Mouse (Mus musculus): ENCODE data around the gene Cks2. TPM values are rescaled to one million over a fixed set of nuclear protein-coding genes. Genes with fewer than 3 reads are reported as not detected.
"Not testable (repeated sequence)": the region's sequence is repeated elsewhere in the genome, so short reads cannot be mapped to it uniquely, and the experiment has no call there.

The Cks2 gene
- total RNA-seq, 1 experiment: 188 TPM

- Histone ChIP-seq H3K4me3 (ENCODE audit: insufficient read depth in 1 of 2, low read depth in 1 of 2, low read length in 2 of 2, poor library complexity in 1 of 2, severe bottlenecking in 1 of 2) (no peak overlapping the region), H3K9me3 (ENCODE audit: control insufficient read depth, insufficient read depth, low read depth, low read length) (no peaks in the 10 kb centered on the region), H3K9ac (ENCODE audit: insufficient read depth, low read depth, low read length, poor library complexity, severe bottlenecking) (no peak overlapping the region), H3K36me3 (ENCODE audit: control insufficient read depth, insufficient read depth, low read length, poor library complexity, severe bottlenecking) (peaks cover 50% of the 10 kb centered on the region), H3K4me1 (ENCODE audit: control insufficient read depth in 2 of 2, insufficient read depth in 2 of 2, low read length in 2 of 2, poor library complexity in 1 of 2) (no peaks in the 10 kb centered on the region), H3K27ac (ENCODE audit: insufficient read depth, low read depth, low read length, poor library complexity, severe bottlenecking) (no peak overlapping the region)
- DNase-seq (ENCODE audit: low read depth, low spot score): no peak
- TF ChIP-seq ZNF384 (IDR thresholded peaks at IDR 0.05; ENCODE audit: low read depth, low read length) (no peak), CHD2 (IDR thresholded peaks at IDR 0.05; ENCODE audit: low read depth, low read length) (no peak), ZC3H11A (IDR thresholded peaks at IDR 0.05; ENCODE audit: borderline replicate concordance, low read depth, low read length) (no peak), MAFK (IDR thresholded peaks at IDR 0.05; ENCODE audit: insufficient read depth, low read depth, low read length) (no peak)
- in situ Hi-C loops (cut with MboI; ENCODE audit: low sequenced_read_pairs in 2 of 2, unreplicated experiment in 2 of 2): no loop called here
Observed at GRCm38 (mm10) chr13:51658094-51658493, 13.1 kb downstream of the Cks2 start.

GRCm38 (mm10) chr13:51659573-51659972 lies 14.5 kb downstream of the Cks2 start:
- in situ Hi-C loops (cut with MboI; ENCODE audit: low sequenced_read_pairs in 2 of 2, unreplicated experiment in 2 of 2): no loop called here
- Histone ChIP-seq H3K9ac (ENCODE audit: insufficient read depth, low read depth, low read length, poor library complexity, severe bottlenecking) (no peak overlapping the region), H3K9me3 (ENCODE audit: control insufficient read depth, insufficient read depth, low read depth, low read length) (no peaks in the 10 kb centered on the region), H3K4me1 (ENCODE audit: control insufficient read depth in 2 of 2, insufficient read depth in 2 of 2, low read length in 2 of 2, poor library complexity in 1 of 2) (no peaks in the 10 kb centered on the region), H3K4me3 (ENCODE audit: insufficient read depth in 1 of 2, low read depth in 1 of 2, low read length in 2 of 2, poor library complexity in 1 of 2, severe bottlenecking in 1 of 2) (no peak overlapping the region), H3K36me3 (ENCODE audit: control insufficient read depth, insufficient read depth, low read length, poor library complexity, severe bottlenecking) (peaks cover 43% of the 10 kb centered on the region), H3K27ac (ENCODE audit: insufficient read depth, low read depth, low read length, poor library complexity, severe bottlenecking) (no peak overlapping the region)
- DNase-seq (ENCODE audit: low read depth, low spot score): no peak
- no peak for TF ChIP-seq ZNF384 (IDR thresholded peaks at IDR 0.05; ENCODE audit: low read depth, low read length)
- no peak for TF ChIP-seq HCFC1 (IDR thresholded peaks at IDR 0.05; ENCODE audit: borderline replicate concordance, insufficient read depth, low read length)
- no peak for TF ChIP-seq CHD2 (IDR thresholded peaks at IDR 0.05; ENCODE audit: low read depth, low read length)
- TF ChIP-seq MAFK (IDR thresholded peaks at IDR 0.05; ENCODE audit: insufficient read depth, low read depth, low read length): no peak
- TF ChIP-seq ZC3H11A (IDR thresholded peaks at IDR 0.05; ENCODE audit: borderline replicate concordance, low read depth, low read length): no peak

- Histone ChIP-seq H3K9ac (ENCODE audit: insufficient read depth, low read depth, low read length, poor library complexity, severe bottlenecking) (no peak overlapping the region), H3K27ac (ENCODE audit: insufficient read depth, low read depth, low read length, poor library complexity, severe bottlenecking) (no peak overlapping the region), H3K9me3 (ENCODE audit: control insufficient read depth, insufficient read depth, low read depth, low read length) (no peaks in the 10 kb centered on the region), H3K36me3 (ENCODE audit: control insufficient read depth, insufficient read depth, low read length, poor library complexity, severe bottlenecking) (peaks cover 32% of the 10 kb centered on the region), H3K4me1 (ENCODE audit: control insufficient read depth in 2 of 2, insufficient read depth in 2 of 2, low read length in 2 of 2, poor library complexity in 1 of 2) (peaks cover 0 to 2% of the 10 kb centered on the region in 2 experiments; a peak in 1 of 4 replicates), H3K4me3 (ENCODE audit: insufficient read depth in 1 of 2, low read depth in 1 of 2, low read length in 2 of 2, poor library complexity in 1 of 2, severe bottlenecking in 1 of 2) (no peak overlapping the region)
- in situ Hi-C loops (cut with MboI; ENCODE audit: low sequenced_read_pairs in 2 of 2, unreplicated experiment in 2 of 2): no loop called here
- DNase-seq (ENCODE audit: low read depth, low spot score): no peak
- TF ChIP-seq HCFC1 (IDR thresholded peaks at IDR 0.05; ENCODE audit: borderline replicate concordance, insufficient read depth, low read length) (no peak), ZC3H11A (IDR thresholded peaks at IDR 0.05; ENCODE audit: borderline replicate concordance, low read depth, low read length) (no peak), ZNF384 (IDR thresholded peaks at IDR 0.05; ENCODE audit: low read depth, low read length) (no peak), MAFK (IDR thresholded peaks at IDR 0.05; ENCODE audit: insufficient read depth, low read depth, low read length) (no peak), CHD2 (IDR thresholded peaks at IDR 0.05; ENCODE audit: low read depth, low read length) (no peak)
Observed at GRCm38 (mm10) chr13:51663561-51663960, 18.5 kb downstream of the Cks2 start.

- H3K4me1 ChIP-seq (ENCODE audit: control insufficient read depth in 2 of 2, insufficient read depth in 2 of 2, low read length in 2 of 2, poor library complexity in 1 of 2); H3K27ac ChIP-seq (ENCODE audit: insufficient read depth, low read depth, low read length, poor library complexity, severe bottlenecking); H3K9me3 ChIP-seq (ENCODE audit: control insufficient read depth, insufficient read depth, low read depth, low read length); in situ Hi-C loops (cut with MboI; ENCODE audit: low sequenced_read_pairs in 2 of 2, unreplicated experiment in 2 of 2); H3K9ac ChIP-seq (ENCODE audit: insufficient read depth, low read depth, low read length, poor library complexity, severe bottlenecking): not testable (repeated sequence)
- Histone ChIP-seq H3K4me3 (ENCODE audit: insufficient read depth in 1 of 2, low read depth in 1 of 2, low read length in 2 of 2, poor library complexity in 1 of 2, severe bottlenecking in 1 of 2) (peak overlapping the region in 1 of 2 experiments; percentile 32; a peak in 2 of 4 replicates), H3K36me3 (ENCODE audit: control insufficient read depth, insufficient read depth, low read length, poor library complexity, severe bottlenecking) (peaks cover 33% of the 10 kb centered on the region)
- DNase-seq (ENCODE audit: low read depth, low spot score): peak; percentile 41
Observed at GRCm38 (mm10) chr13:51668195-51668594, 23.2 kb downstream of the Cks2 start.

- H3K27ac ChIP-seq (ENCODE audit: insufficient read depth, low read depth, low read length, poor library complexity, severe bottlenecking): no peak overlapping the region
- peaks cover 70% of the 10 kb centered on the region for H3K36me3 ChIP-seq (ENCODE audit: control insufficient read depth, insufficient read depth, low read length, poor library complexity, severe bottlenecking)
- TF ChIP-seq ZC3H11A (IDR thresholded peaks at IDR 0.05; ENCODE audit: borderline replicate concordance, low read depth, low read length) (no peak), HCFC1 (IDR thresholded peaks at IDR 0.05; ENCODE audit: borderline replicate concordance, insufficient read depth, low read length) (no peak), MAFK (IDR thresholded peaks at IDR 0.05; ENCODE audit: insufficient read depth, low read depth, low read length) (no peak), CHD2 (IDR thresholded peaks at IDR 0.05; ENCODE audit: low read depth, low read length) (no peak)
- in situ Hi-C loops (cut with MboI; ENCODE audit: low sequenced_read_pairs in 2 of 2, unreplicated experiment in 2 of 2): no loop called here
- H3K9ac ChIP-seq (ENCODE audit: insufficient read depth, low read depth, low read length, poor library complexity, severe bottlenecking): no peak overlapping the region
- no peak overlapping the region for H3K4me3 ChIP-seq (ENCODE audit: insufficient read depth in 1 of 2, low read depth in 1 of 2, low read length in 2 of 2, poor library complexity in 1 of 2, severe bottlenecking in 1 of 2)
- H3K9me3 ChIP-seq (ENCODE audit: control insufficient read depth, insufficient read depth, low read depth, low read length): no peaks in the 10 kb centered on the region
- DNase-seq (ENCODE audit: low read depth, low spot score): no peak
- no peaks in the 10 kb centered on the region for H3K4me1 ChIP-seq (ENCODE audit: control insufficient read depth in 2 of 2, insufficient read depth in 2 of 2, low read length in 2 of 2, poor library complexity in 1 of 2)
Observed at GRCm38 (mm10) chr13:51676641-51677040, 31.6 kb downstream of the Cks2 start.
